Mouse (Mus musculus) CH12.LX (cell line): ENCODE results near the gene Cplx2.

ENCODE experiments used
- BHLHE40 ChIP-seq: IDR thresholded peaks from 2 replicates; pipeline ENCODE4 v1.6.1; 2011; ENCODE audit warnings: mild to moderate bottlenecking, low read depth, low read length, improper control_type of control experiment
- CTCF ChIP-seq, 2 experiments: IDR thresholded peaks in 1 of 2; conservative IDR thresholded peaks in 1 of 2; 2 replicates each; pipeline ENCODE4 v1.5.1; 2011 to 2012; ENCODE audit warnings: low read depth in 2 of 2, low read length in 2 of 2, improper control_type of control experiment in 1 of 2, inconsistent platforms in 1 of 2, mild to moderate bottlenecking in 1 of 2, moderate library complexity in 1 of 2
- ELF1 ChIP-seq: IDR thresholded peaks from 2 replicates; pipeline ENCODE4 v1.6.1; 2014; ENCODE audit warnings: low read depth, mild to moderate bottlenecking, inconsistent platforms, low read length, improper control_type of control experiment
- HCFC1 ChIP-seq: IDR thresholded peaks from 2 replicates; pipeline ENCODE4 v1.6.1; 2012; ENCODE audit warnings: low read depth, mild to moderate bottlenecking, inconsistent platforms, low read length, improper control_type of control experiment
- MAX ChIP-seq: IDR thresholded peaks from 2 replicates; pipeline ENCODE4 v1.6.1; 2011; ENCODE audit warnings: low read length, improper control_type of control experiment
- POLR2A ChIP-seq: IDR thresholded peaks from 2 replicates; pipeline ENCODE4 v1.6.1; 2011; ENCODE audit warnings: low read depth, mild to moderate bottlenecking, improper control_type of control experiment, low read length
- POLR2AphosphoS2 ChIP-seq: IDR thresholded peaks from 2 replicates; pipeline ENCODE4 v1.6.1; 2011; ENCODE audit warnings: low read depth, low read length, improper control_type of control experiment
- SMC3 ChIP-seq: IDR thresholded peaks from 2 replicates; pipeline ENCODE4 v1.6.1; 2011; ENCODE audit warnings: low read depth, low read length, improper control_type of control experiment
- TCF12 ChIP-seq: IDR thresholded peaks from 2 replicates; pipeline ENCODE4 v1.6.1; 2014; ENCODE audit warnings: low read depth, mild to moderate bottlenecking, inconsistent platforms, low read length, improper control_type of control experiment
- ZNF384 ChIP-seq: IDR thresholded peaks from 2 replicates; pipeline ENCODE4 v1.6.1; 2012; ENCODE audit warnings: low read depth, low read length, improper control_type of control experiment, inconsistent platforms

DNA sequence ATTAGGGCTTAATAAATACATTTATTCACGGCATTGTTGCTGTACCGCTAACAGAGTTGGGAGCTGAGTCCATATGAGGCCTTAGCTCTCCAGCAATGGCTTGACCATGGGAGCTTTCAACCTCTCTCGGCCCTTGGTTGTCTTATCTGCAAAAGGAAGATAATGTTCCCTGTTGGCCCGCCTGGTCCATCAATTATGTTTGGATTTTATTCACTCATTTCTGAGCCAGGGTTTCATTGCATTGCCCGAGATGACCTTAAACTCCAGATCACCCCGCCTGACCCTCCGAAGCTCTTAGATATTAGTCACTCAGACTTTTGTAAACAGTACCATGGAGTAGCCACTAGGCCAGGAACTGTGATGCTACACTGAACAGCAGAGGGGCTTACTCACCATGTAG is 33.6 kb upstream of the Cplx2 start:
- no peak for TF ChIP-seq ELF1
- TF ChIP-seq HCFC1, result no peak
- TF ChIP-seq TCF12, result no peak
- TF ChIP-seq POLR2A, result no peak
- TF ChIP-seq CTCF (conservative IDR thresholded peaks at IDR 0.05 in 1 of 2, IDR thresholded peaks at IDR 0.05 in 1 of 2; ENCODE audit: low read depth in 2 of 2, low read length in 2 of 2), result no peak
- no peak for TF ChIP-seq MAX
- no peak for TF ChIP-seq POLR2AphosphoS2
- TF ChIP-seq BHLHE40, result no peak
- no peak for TF ChIP-seq SMC3
- TF ChIP-seq ZNF384, result no peak
